Mouse (Mus musculus) monocyte, adult 5-6 weeks (primary cell): ENCODE measurements around the gene Tmeff2. TPM values are rescaled to one million over a fixed set of nuclear protein-coding genes. Genes with fewer than 3 reads are reported as not detected.

Experiments used
- ATAC-seq: fragments of 153-309, 156-312 bp; replicated peaks from 2 replicates; pipeline ENCODE4 v1.8.0; 2017; ENCODE audit warnings: mild to moderate bottlenecking; ENCODE audit not compliant: low TSS enrichment, insufficient number of reproducible peaks, severe bottlenecking, poor library complexity, low FRiP score
- total RNA-seq: library from RNA; stranded (forward); fragments of 200-1000, 200-491, 200-594 nt; gene quantifications from 3 replicates; pipeline ENCODE4 v1.2.3, GENCODE M21; 2017

The Tmeff2 gene
- total RNA-seq, 1 experiment from 2014 or later: not detected

DNA sequence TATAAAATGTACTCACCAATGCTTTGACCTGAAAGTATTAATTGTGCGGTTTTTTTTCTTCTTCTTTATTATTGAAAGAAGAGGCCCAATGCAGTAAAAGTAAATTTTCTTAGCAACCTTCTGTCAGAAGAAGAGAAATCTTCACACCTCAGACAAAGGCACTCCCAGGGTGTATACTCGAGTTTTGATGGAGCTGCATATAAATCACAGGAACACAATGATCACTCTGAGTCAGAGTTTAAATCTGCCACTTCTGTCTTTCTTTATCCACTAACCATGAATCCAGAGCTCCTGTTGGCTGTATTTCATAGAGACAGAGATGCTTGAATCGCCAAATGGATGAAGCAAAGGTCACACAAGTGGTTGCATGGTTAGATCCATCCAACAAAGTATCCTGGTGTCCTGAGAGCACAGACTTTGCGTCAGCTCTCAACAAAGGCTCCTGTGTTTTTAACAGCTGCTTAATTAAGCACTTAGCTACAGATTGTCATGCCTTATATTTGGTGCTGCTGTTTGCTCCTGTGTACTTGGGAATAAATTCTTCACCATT, 189.8 kb downstream of the Tmeff2 start:
- no peak for ATAC-seq

DNA sequence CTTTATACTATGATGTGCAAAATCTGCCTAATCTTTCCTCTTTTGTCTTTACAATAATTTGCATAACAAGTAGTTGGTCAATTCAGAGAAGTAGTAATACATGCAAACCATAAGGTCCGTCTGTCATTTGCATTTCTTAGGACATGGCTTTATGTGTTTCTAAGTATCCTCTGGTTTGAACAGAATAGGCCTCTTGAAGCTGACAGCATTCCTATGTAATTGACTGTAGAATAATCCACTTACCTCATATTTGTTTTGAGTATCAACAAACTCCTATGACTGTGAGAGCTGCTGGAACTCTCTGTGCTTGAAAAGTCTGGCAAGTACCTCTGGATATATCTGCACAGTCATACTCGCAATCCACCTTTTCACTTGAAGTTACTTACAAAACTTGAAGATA, 194.3 kb downstream of the Tmeff2 start:
- ATAC-seq: no peak

DNA sequence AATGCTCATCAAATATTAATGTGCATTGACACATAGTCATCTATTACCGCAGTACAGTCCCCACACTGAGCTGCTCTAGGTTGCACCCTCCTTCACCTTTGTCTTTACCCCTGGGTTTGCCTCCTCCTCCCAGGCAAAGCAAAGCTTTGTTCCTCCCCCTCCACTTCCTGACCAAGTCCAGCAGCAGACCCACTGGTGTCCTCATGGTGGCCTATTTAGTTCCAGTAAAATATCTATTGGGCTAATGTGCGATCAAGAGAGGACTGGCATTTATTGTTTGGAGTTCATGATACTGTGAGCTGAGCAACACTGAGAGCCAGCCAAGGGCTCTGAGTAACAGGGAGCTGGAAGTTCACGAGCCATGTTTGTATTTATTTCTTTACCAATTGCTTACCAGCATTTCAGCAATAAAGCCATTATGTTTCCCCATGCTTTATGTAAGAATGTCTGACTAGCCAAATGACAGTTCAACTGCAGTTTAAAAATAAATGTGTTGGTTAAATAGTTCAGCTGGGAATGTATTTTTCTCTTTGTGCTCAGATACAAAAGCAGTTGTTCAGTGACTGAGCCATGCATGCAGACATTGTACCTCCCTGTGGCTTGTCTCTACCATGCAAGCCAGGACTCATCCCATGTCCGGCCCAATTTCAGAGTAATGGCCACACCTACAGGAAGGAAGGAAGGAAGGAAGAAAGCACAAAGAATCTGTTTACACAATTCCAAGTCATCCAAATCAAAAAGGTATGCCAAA, 196.6 kb downstream of the Tmeff2 start:
- no peak for ATAC-seq

DNA sequence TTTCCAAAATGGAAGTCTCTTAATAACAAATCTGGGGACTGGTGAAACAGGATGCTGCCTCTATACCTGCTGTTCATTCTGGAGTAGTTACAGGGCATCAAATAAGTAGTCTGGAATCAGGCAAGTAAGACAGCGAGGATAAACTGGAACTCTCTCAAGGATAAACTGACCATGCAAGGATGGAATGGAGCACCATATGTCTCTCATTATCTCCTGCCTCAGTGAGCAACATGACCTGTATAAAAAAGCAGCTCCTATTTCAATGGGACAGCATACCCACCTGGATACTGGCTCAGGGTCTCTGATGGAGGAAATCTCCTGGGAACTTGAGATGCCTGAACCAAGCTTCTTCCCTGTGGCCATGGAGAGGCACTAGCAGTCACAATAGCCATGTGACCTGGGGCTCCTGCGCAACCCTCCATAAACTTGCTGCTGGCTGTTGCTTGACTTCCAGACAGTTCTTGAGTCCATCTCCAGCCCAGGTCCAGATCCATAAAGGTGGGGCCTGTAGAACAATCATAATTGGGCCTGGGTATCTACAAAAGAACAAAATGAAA, 200.7 kb downstream of the Tmeff2 start:
- no peak for ATAC-seq

DNA sequence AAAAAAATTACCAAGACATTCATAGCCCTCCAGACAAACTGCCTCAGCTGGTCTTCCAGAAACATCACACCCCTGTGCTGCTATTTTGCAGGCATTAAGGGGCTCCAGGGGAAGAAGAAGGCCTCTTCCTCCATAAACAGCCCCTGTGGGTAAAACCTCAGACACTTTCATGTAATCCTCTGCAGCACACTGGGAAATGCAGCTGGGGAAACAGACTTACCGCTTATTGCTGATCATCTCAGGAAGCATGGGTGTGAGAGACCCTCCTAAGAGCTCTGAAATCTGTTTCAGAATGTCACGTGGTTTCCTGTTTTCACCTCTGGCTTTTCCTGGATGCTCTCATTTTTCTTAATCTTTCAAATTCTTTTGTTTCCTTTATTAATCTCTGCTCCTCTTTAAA, 204.3 kb downstream of the Tmeff2 start:
- no peak for ATAC-seq

DNA sequence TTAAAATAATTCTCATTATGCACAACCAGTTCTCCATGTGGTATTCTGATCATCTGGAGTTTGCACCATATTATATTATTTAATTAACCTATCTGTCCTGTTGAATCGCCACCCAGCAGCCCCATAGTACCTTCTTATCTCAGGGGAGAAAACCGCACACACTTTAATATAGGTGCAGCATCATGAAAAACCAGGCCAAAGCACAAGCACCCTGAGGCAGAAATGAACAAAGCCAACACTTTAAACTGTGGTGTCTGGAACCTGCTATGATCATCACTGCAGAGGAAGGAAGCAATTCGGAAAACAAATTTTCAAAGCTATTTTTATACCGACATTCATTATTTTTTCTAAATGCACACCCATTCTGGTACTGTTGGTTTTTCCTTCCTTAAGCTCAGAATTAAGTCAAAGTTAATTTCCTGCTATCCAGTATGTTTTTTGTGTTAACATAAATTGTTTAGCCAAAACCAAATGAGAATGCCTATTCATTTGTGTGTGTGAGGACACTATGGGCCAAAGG, 206.0 kb downstream of the Tmeff2 start:
- no peak for ATAC-seq

DNA sequence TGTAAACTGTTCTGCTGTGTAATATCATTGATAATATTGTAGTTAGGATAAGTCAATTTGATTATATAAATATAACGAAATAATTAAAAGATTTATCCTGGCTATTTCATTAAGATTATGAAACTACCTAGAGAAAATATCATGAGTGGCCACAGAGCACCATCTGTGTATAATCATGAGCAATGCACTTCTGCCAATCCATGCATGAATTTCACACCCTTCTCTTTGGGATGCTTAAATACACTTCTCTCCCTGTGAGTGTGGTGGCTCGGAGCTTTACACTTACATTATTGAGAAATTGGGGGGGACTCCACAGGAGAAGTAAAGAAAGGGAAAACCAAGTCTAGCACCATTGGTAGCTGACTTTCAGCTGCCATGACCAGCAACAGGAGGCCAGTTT, 206.9 kb downstream of the Tmeff2 start:
- no peak for ATAC-seq

DNA sequence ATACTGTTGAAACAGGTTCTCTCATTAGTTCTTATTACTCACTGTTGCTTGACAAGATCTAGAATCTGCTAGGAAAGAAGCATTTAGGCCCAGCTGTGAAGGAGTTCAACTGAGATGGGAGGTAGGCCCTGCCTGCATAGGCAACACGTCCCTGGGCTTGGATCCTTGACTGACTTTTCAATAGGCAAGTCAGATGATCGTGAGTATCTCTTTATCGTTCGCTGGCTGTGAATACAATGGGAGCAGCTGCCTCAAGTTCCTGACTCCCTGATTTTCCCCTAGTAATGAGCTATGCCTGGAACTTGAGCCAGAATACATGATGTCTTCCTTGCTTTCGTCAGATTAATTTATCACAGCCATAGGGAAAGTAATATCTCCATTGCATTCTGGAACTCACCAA, 214.3 kb downstream of the Tmeff2 start:
- ATAC-seq: no peak

DNA sequence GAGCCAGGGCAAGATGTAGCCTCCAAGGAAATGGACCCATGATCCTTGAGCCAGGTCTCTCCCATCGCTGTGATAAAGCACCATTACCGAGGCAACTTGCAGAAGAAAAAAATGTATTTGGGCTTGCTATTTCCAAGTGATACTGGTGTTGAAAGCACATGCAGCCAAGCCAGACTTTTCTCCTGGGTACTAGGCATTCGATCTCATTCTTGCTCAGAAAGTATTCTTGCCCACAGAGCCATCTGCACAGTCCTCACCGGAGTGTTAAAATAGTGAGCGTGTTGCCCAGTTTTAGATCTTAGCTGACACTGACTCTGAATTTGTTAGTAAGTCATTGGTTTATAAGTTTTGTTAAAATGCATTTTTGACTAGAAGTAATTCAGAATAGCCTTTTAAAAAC, 215.3 kb downstream of the Tmeff2 start:
- ATAC-seq: no peak

DNA sequence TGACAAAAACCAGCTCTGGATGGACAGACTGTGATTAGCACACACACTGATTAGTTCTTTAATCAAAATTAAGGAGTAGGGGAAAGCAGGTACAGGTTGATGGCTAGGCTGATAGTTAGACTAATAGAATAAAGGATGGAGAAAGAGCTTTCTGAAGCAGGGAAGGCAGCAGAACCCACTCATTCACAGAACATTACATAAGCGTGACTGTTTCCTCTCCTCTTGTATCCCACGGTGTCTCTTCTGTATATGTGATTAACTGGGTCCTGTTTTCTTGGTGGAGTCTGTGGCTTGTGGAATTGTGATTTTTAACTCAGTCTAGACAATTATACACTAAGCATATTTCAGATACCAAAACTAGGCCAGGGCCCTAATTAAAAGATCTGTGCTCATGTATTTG, 217.4 kb downstream of the Tmeff2 start:
- ATAC-seq: no peak

DNA sequence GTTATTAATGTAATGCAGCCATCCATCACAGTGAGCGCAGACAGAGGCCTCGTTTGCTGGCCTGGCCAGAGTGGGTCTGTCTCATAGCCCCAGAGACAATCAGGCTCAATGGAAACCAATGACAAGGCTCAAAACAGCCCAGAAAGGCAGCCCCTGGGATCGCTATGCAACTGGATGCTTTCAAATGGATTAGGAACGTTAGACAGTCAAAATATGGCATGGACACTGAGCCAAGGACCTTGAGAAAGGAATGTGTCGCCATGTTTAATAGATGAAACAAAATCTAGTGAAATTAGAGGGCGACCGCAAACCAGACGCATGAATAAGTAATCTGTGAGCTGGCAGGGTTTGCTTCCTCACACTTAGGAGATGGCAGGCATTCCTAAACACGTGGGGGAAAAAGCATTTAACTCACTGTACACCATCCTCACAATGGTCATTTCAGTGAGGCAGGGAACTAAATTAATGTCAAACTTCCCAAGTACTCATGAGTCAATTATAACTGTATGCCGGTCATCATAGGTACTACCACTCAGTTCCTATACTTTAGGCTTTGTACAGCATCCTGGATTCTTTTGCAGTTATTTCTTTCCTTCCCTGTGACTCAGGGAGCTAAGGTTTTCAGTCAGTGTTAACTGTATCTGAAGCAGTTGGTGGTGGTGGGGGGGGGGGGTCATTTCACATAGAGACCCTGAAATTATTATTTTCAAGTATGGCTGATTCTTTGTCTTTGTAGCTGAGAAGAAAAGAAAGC, 225.4 kb downstream of the Tmeff2 start:
- no peak for ATAC-seq

DNA sequence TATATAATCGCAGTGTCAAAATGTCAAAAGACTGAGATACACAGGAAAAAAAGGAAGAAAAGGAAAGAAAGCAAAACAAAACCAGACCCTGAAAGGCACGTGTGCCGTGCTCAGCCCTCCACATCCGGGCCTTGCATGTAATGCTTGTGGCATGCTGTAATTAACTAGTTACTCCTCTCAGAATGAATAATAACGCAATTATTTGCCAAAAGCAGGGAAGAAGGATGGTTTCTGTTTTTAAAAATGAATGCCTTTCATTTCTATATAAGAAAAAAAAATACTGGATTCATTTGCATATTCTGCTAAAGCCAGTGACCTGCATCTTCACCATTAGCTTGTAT, 225.9 kb downstream of the Tmeff2 start:
- no peak for ATAC-seq

DNA sequence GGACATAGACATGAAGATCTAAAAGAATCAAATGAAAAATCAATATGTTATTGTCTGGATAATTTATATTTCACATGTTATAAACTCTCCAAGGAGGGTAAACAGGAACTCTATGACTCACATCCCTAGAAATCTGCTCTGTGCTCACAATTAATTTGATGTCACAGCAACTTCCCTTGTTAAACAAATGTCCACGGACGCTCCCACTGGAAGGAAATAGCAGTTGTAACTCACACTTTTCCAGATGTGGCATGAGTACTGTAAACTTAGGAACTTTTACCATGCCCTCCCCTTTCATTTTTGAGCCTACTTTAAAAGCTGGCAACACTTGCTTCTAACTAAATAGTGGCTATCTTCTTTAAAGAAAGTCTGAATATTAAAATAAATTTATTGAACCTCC, 236.3 kb downstream of the Tmeff2 start:
- no peak for ATAC-seq

DNA sequence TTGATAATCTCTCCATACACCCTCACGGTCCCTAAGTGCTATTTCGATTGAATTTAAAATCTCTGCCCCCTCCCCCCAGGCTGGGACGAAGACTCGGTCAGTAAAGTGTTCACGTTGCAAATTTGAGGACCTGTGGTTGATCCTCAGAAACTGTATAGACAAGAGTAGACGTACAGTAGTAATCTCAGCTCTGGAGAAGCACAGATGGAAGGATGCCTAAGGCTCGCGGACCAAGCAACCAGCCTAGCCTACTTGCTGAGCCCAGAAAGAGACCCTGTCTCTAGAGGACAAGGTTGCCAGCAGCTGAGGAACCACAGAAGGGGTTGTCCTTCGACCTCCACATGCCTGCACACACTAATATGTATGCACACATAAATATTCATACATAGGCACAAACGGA, 239.2 kb downstream of the Tmeff2 start:
- ATAC-seq: no peak

DNA sequence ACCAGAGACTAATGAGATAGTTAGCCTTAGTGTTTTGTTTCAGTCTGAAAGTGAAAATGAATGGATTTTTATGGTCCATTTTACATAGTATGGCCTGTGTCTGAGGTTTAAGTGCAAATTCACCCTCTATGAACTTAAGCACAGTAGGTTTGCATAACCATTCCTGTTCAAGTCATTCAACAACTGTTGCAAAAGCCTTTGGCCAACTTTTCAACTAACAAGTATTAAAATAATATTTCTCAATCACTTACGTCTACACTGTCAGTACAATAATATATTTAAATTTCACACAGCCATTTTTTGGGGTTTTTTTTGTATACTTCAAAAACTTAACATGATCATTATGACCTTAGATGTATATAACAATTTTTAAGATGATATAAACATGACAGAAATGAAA, 240.9 kb downstream of the Tmeff2 start:
- ATAC-seq: no peak

DNA sequence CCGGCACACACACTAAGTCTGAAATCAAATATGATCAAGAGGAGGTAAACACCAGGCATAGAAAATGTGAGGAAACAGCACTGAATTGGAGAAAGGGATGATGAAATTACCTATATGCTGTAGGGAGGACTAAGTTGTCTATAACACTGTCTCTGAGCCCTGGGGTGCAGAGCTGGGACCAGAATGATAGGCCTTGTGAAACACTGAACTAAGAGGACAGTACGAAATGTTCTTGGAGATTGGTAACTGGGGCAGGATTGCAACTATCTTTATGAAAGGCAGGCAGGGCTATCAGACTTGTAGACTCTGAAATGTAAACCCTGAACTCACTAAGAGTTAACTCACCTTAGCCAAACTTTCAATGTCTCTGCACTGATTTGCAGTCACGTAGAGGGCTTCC, 242.3 kb downstream of the Tmeff2 start:
- no peak for ATAC-seq

DNA sequence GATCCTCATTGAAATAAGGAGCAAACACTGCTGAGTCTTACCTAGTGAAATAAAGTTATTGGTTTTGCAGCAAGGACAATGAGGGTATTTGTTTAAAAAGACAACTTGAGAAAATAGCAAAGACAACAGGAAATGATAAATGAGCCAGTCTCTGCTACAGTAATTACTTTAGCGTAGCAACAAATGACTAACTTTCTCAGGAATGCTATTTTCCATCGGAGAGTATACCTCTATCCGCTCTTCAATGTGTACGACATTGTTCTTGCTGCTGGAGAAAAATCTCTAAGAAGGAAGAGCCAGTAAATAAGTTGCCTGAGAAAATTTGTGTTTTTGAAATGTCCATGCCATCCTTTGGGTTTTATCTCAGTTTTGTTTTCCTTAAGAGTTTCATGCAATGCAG, 245.2 kb downstream of the Tmeff2 start:
- ATAC-seq: no peak

DNA sequence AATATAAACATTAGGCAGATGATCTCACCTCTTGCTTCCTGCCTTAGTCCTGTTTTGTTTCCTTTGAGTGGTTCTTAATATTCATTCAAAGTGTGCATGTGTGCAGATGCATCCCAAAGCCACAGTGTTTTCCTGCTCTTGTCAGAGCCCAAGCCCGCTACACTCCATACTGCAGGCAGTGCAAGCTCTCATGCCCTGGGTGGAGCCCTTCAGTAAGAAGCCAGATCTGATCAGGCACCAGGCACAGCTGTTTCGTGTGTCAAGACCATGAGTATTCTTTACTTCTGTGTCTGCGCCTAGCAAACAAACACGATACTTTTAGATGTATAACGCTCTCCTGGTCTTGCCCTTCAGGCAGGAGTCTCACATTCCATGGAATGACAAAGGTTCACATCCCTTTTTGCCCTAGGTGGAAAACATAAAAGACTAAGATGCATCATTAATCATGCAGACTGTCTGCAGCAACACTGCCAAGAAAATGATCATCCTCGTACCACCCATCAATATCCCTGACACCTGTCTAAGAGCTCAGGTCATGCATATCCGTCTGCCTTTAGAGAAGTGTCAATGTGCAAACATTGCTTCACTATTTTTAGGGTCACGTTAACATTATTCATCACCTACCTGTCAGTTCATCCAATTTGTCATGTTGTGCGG, 248.2 kb downstream of the Tmeff2 start:
- ATAC-seq: no peak

DNA sequence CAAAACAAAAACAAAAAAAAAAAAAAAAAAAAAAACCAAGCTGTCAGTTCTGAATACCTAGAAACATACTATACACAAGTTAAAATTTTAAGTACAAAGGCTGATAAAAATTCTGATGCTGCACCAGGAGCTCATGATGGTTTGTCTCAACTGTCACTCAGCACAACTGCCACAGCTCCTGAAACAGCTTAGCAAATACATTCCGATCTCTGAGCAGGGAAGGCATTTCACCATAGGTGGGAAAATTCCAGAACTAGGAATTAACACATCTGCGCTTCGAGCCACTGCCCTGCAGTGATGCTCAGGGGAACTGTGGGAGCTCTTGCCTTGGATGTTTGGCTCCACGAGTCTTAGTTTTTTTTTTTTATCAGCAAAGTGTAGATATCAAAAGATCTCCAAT, 249.0 kb downstream of the Tmeff2 start:
- no peak for ATAC-seq
